Mouse (Mus musculus): ENCODE data around the gene Tmem119.

- TF ChIP-seq CTCF (IDR thresholded peaks at IDR 0.05) (no peak), EP300 (IDR thresholded peaks at IDR 0.05) (no peak; the same call in 1 of the 2 replicates)
Observed at GRCm38 (mm10) chr5:113800280-113800679, at the start of gene Tmem119.
